In genomic region chr17:44162935-44163334, GRCm38 (mm10) we compare ENCODE assay signal across 18 mouse cellular contexts. TPM values are rescaled to one million over a fixed set of nuclear protein-coding genes. Genes with fewer than 3 reads are reported as not detected.
DNase-seq lines count a peak whose midpoint lies in the region; ATAC-seq and TF ChIP-seq lines count a peak whose summit lies in the region.
"Had no signal": no experiment of that assay in that cellular context is flagged by ENCODE, and none has a peak within 500 bp of the region (broad histone marks: within the 10 kb centered on the region; RNA-seq: fewer than 3 reads in every experiment).

No protein-coding gene starts in this region.

- no peak overlapping the region for H3K27ac ChIP-seq in heart, embryonic 14.5 days (replicated peaks in 1 of 2; ENCODE audit: control insufficient read depth in 1 of 2, insufficient read depth in 1 of 2, low read depth in 2 of 2, low read length in 2 of 2)
- peak overlapping the region; percentile 55 for H3K27ac ChIP-seq in lung, embryonic 15.5 days
- H3K27ac ChIP-seq in embryonic facial prominence, embryonic 15.5 days (replicated peaks), result no peak overlapping the region
- H3K27ac ChIP-seq: forebrain, embryonic 12.5 days; layer of hippocampus, adult 2 months; macrophage; midbrain, embryonic 13.5 days; neural tube, embryonic 15.5 days had no signal

- 0 out of 2 replicates have a peak, but pooled peaks cover 3% of the 10 kb centered on the region for H3K9me3 ChIP-seq in heart, embryonic 14.5 days (ENCODE audit: control insufficient read depth, low read length)
- H3K9me3 ChIP-seq in lung, embryonic 15.5 days, result no peaks in the 10 kb centered on the region
- no peaks in the 10 kb centered on the region for H3K9me3 ChIP-seq in embryonic facial prominence, embryonic 15.5 days (replicated peaks)
- H3K9me3 ChIP-seq: forebrain, embryonic 12.5 days; midbrain, embryonic 13.5 days had no signal

- no peak for TF ChIP-seq POLR2A in lung, adult 2 months (IDR thresholded peaks at IDR 0.05; ENCODE audit: borderline replicate concordance, extremely low read depth, low read depth, low read length)
- no peak for TF ChIP-seq POLR2A in myocyte (IDR thresholded peaks at IDR 0.05; ENCODE audit: insufficient read length, low read depth)

- no peak overlapping the region for H3K4me3 ChIP-seq in heart, embryonic 14.5 days (ENCODE audit: control insufficient read depth in 1 of 2, insufficient read depth in 1 of 2, low read depth in 1 of 2, low read length in 2 of 2)
- no peak overlapping the region for H3K4me3 ChIP-seq in lung, embryonic 15.5 days
- no peak overlapping the region for H3K4me3 ChIP-seq in lung, adult 2 months (replicated peaks; ENCODE audit: extremely low read depth, low read depth, low read length)
- no peak overlapping the region for H3K4me3 ChIP-seq in embryonic facial prominence, embryonic 15.5 days (replicated peaks)
- no peak overlapping the region for H3K4me3 ChIP-seq in myocyte
- H3K4me3 ChIP-seq: forebrain, embryonic 12.5 days; layer of hippocampus, adult 2 months; midbrain, embryonic 13.5 days; neural tube, embryonic 15.5 days had no signal

- TF ChIP-seq CTCF in lung, adult 2 months (IDR thresholded peaks at IDR 0.05; ENCODE audit: insufficient read depth, low read length), result no peak

- no peak for ATAC-seq in heart, embryonic 14.5 days (ENCODE audit: insufficient number of reproducible peaks, insufficient read depth, low FRiP score, low read depth)
- no peak for ATAC-seq in lung, embryonic 15.5 days (ENCODE audit: borderline replicate concordance, extremely low read depth, low FRiP score, low TSS enrichment)
- ATAC-seq in embryonic facial prominence, embryonic 15.5 days (ENCODE audit: insufficient number of reproducible peaks, low FRiP score, low TSS enrichment, low read depth), result no peak
- ATAC-seq: activated CD4-positive, CD25-positive, alpha-beta regulatory T cell, adult 4 months; inflammation-experienced regulatory T-cells, adult 6 months; midbrain, embryonic 13.5 days; Patski had no signal

- no peak overlapping the region for H3ac ChIP-seq in myocyte (ENCODE audit: control insufficient read depth, insufficient read length)

- H3K36me3 ChIP-seq in heart, embryonic 14.5 days (ENCODE audit: control insufficient read depth, insufficient read depth, low read length), result no peaks in the 10 kb centered on the region
- no peaks in the 10 kb centered on the region for H3K36me3 ChIP-seq in lung, embryonic 15.5 days
- H3K36me3 ChIP-seq in embryonic facial prominence, embryonic 15.5 days, result no peaks in the 10 kb centered on the region
- no peaks in the 10 kb centered on the region for H3K36me3 ChIP-seq in myocyte (ENCODE audit: control insufficient read depth, insufficient read depth)
- H3K36me3 ChIP-seq: forebrain, embryonic 12.5 days; midbrain, embryonic 13.5 days; neural tube, embryonic 15.5 days had no signal

- 60% methylated on average over 5 of the region's 5 CpGs for WGBS in heart, embryonic 14.5 days
- WGBS in lung, embryonic 15.5 days, result 40% methylated on average over 5 of the region's 5 CpGs
- 32% methylated on average over 5 of the region's 5 CpGs for WGBS in lung, adult 2 months
- WGBS in embryonic facial prominence, embryonic 15.5 days, result 62% methylated on average over 5 of the region's 5 CpGs

- H3K4me2 ChIP-seq in heart, embryonic 14.5 days (ENCODE audit: low read length), result peak overlapping the region; percentile 40
- H3K4me2 ChIP-seq in lung, embryonic 15.5 days, result peak overlapping the region; percentile 34
- H3K4me2 ChIP-seq in embryonic facial prominence, embryonic 15.5 days (replicated peaks), result peak overlapping the region; percentile 22; the same call in 1 of the 2 replicates
- peak overlapping the region; percentile 16 for H3K4me2 ChIP-seq in myocyte (ENCODE audit: low read depth)
- H3K4me2 ChIP-seq: forebrain, embryonic 12.5 days; liver, embryonic 11.5 days; midbrain, embryonic 13.5 days; neural tube, embryonic 15.5 days had no signal

- H3K27me3 ChIP-seq in heart, embryonic 14.5 days (ENCODE audit: control insufficient read depth, insufficient read depth, low read length), result no peaks in the 10 kb centered on the region
- H3K27me3 ChIP-seq in lung, embryonic 15.5 days, result no peaks in the 10 kb centered on the region
- no peaks in the 10 kb centered on the region for H3K27me3 ChIP-seq in embryonic facial prominence, embryonic 15.5 days
- no peaks in the 10 kb centered on the region for H3K27me3 ChIP-seq in myocyte (ENCODE audit: control insufficient read depth, insufficient read depth, insufficient read length)
- H3K27me3 ChIP-seq: forebrain, embryonic 12.5 days; midbrain, embryonic 13.5 days; neural tube, embryonic 15.5 days; Patski had no signal

- no peak overlapping the region for H3K9ac ChIP-seq in heart, embryonic 14.5 days (ENCODE audit: low read length)
- H3K9ac ChIP-seq in lung, embryonic 15.5 days, result no peak overlapping the region
- no peak overlapping the region for H3K9ac ChIP-seq in embryonic facial prominence, embryonic 15.5 days
- H3K9ac ChIP-seq: forebrain, embryonic 12.5 days; midbrain, embryonic 13.5 days; neural tube, embryonic 15.5 days had no signal

- H3K79me2 ChIP-seq in myocyte (ENCODE audit: control insufficient read depth, insufficient read depth), result no peaks in the 10 kb centered on the region

- H3K4me1 ChIP-seq in heart, embryonic 14.5 days (ENCODE audit: control insufficient read depth in 2 of 2, insufficient read depth in 2 of 2, low read length in 2 of 2), result peaks cover 4 to 7% of the 10 kb centered on the region in 2 experiments
- peaks cover 10% of the 10 kb centered on the region for H3K4me1 ChIP-seq in lung, embryonic 15.5 days
- peaks cover 10% of the 10 kb centered on the region for H3K4me1 ChIP-seq in lung, adult 2 months (ENCODE audit: control insufficient read depth, insufficient read depth, low read length)
- H3K4me1 ChIP-seq in embryonic facial prominence, embryonic 15.5 days, result peaks cover 12% of the 10 kb centered on the region; the same call in 1 of the 2 replicates
- H3K4me1 ChIP-seq: forebrain, embryonic 12.5 days; midbrain, embryonic 13.5 days; neural tube, embryonic 15.5 days had no signal

- no peak for DNase-seq in heart, postnatal 4 days
- DNase-seq in lung, adult 2 months, result no peak
- DNase-seq in adrenal gland, adult 8-10 months, result no peak
- DNase-seq: cerebellum, adult 8-10 months; right cerebral cortex, postnatal 4 days had no signal

TF ChIP-seq in myocyte, 11 proteins besides CTCF, POLR2A, EP300 and RAD21:
- no peak for TF ChIP-seq E2F4 (IDR thresholded peaks at IDR 0.05; ENCODE audit: insufficient read depth)
- no peak for TF ChIP-seq REST (IDR thresholded peaks at IDR 0.05; ENCODE audit: insufficient read depth, insufficient read length)
- no peak for TF ChIP-seq TCF3 (IDR thresholded peaks at IDR 0.05; ENCODE audit: insufficient read length, low read depth)
- TF ChIP-seq SRF (IDR thresholded peaks at IDR 0.05; ENCODE audit: control insufficient read depth, insufficient read length, low read depth), result no peak
- no peak for TF ChIP-seq MYOD1 (IDR thresholded peaks at IDR 0.05; ENCODE audit: control insufficient read depth in 1 of 3, insufficient read length in 2 of 3, low read depth in 2 of 3)
- TF ChIP-seq MAX (IDR thresholded peaks at IDR 0.05; ENCODE audit: low read depth), result no peak
- no peak for TF ChIP-seq TCF12 (IDR thresholded peaks at IDR 0.05; ENCODE audit: insufficient read depth, poor library complexity, severe bottlenecking)
- TF ChIP-seq POLR2AphosphoS2 (IDR thresholded peaks at IDR 0.05; ENCODE audit: insufficient read length, low read depth), result no peak
- no peak for TF ChIP-seq MYOG (IDR thresholded peaks at IDR 0.05; ENCODE audit: control insufficient read depth in 1 of 3, insufficient read depth in 1 of 3, insufficient read length in 2 of 3, low read depth in 2 of 3)
- TF ChIP-seq USF1 (IDR thresholded peaks at IDR 0.05; ENCODE audit: low read depth), result no peak
- no peak for TF ChIP-seq CEBPB (IDR thresholded peaks at IDR 0.05; ENCODE audit: insufficient read depth, poor library complexity, severe bottlenecking)

RNA-seq across cellular contexts. Expression of gene Clic5, which starts 25.4 kb away (rescaled TPM):
- 15.3 and 15.8 TPM in 2 replicates for polyA plus RNA-seq in heart, embryonic 14.5 days (2014; fragmentation: Nextera tagmentation; extraction: Ambion mirVana)
- 10 to 100 TPM; 75.6 to 78.3 TPM for total RNA-seq in heart, postnatal 4 days (2021)
- 10.0 and 13.1 TPM in 2 replicates for polyA plus RNA-seq in lung, embryonic 15.5 days (2015; fragmentation: Nextera tagmentation; extraction: Ambion mirVana)
- 82.3 and 122 TPM in 2 replicates for polyA plus RNA-seq in lung, adult 2 months (2012; rRNA removed)
- polyA plus RNA-seq in embryonic facial prominence, embryonic 15.5 days (2015; fragmentation: Nextera tagmentation; extraction: Ambion mirVana), result 1.1 and 1.2 TPM in 2 replicates
- 1.9 TPM for polyA plus RNA-seq in myocyte (2012; fragmentation: generic; extraction: Trizol)
- total RNA-seq in adrenal gland, adult 8-10 months (2022), result 10 to 100 TPM in 3 of 4 experiments, 1 to 10 TPM in 1; 9.6 to 20.2 (median 13.6) TPM

RNA-seq across cellular contexts. Expression of gene Enpp4, which starts 57.3 kb away (rescaled TPM):
- polyA plus RNA-seq in heart, embryonic 14.5 days (2014; fragmentation: Nextera tagmentation; extraction: Ambion mirVana), result 8.5 and 9.9 TPM in 2 replicates
- total RNA-seq in heart, postnatal 4 days (2021), result 10 to 100 TPM; 13.5 to 13.8 TPM
- 5.4 and 6.5 TPM in 2 replicates for polyA plus RNA-seq in lung, embryonic 15.5 days (2015; fragmentation: Nextera tagmentation; extraction: Ambion mirVana)
- 9.1 and 13.5 TPM in 2 replicates for polyA plus RNA-seq in lung, adult 2 months (2012; rRNA removed)
- polyA plus RNA-seq in embryonic facial prominence, embryonic 15.5 days (2015; fragmentation: Nextera tagmentation; extraction: Ambion mirVana), result 3.5 and 3.8 TPM in 2 replicates
- polyA plus RNA-seq in myocyte (2012; fragmentation: generic; extraction: Trizol), result 2.9 TPM
- total RNA-seq in adrenal gland, adult 8-10 months (2022), result 10 to 100 TPM; 13.4 to 19.0 (median 16.0) TPM
